8 mouse cellular contexts compared by ENCODE assay signal in the genomic region with DNA sequence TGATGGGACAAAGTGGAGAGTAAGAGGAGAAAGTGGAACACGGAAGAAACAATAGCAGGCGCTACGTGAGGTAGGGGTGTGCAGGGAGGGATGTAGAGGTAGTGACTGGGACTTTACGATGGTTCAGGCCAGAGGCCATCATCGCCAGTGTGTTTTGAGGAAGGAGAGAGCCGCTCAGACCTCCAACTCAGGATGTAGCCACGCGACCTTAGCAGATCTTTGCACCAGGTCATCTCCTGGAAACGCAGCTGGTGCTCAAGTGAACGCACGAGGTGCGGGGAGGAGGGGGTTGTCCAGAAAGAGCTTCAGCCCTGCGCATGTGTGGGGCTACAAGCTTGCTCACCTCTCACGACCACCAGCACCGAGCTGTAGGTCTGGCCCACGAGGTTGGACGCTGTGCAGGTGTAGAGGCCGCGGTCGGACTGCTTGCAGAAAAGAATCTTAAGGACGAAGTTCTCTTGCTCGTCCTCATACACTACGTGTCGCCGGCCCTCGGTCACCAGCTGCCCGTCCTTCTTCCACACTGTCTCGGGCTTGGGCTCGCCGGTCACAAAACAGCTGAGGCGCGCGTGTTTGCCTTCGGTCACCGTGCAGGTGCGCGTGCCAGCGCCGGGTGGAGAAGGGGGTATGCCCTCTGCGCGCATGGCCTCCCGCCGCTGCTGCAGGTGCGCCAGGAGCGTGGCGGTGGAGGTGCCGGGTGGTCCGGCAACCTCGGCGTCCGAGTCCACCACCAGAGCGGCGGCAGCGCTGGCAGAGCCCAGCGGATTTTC. TPM values are rescaled to one million over a fixed set of nuclear protein-coding genes. Genes with fewer than 3 reads are reported as not detected.
DNase-seq lines count a peak whose midpoint lies in the region; ATAC-seq and TF ChIP-seq lines count a peak whose summit lies in the region.

No protein-coding gene starts in this region.

- H3K4me2 ChIP-seq in lung, embryonic 14.5 days: peak overlapping the region; percentile 46
- H3K4me2 ChIP-seq in forebrain, embryonic 14.5 days (ENCODE audit: low read length): peak overlapping the region; percentile 34
- H3K4me2 ChIP-seq in limb, embryonic 11.5 days (ENCODE audit: low read depth, severe bottlenecking): peak overlapping the region; percentile 12; the same call in 1 of the 2 replicates
- peak overlapping the region; percentile 31 for H3K4me2 ChIP-seq in stomach, embryonic 14.5 days (replicated peaks; ENCODE audit: low read depth, low read length)

- no peak overlapping the region for H3K9ac ChIP-seq in lung, embryonic 14.5 days
- H3K9ac ChIP-seq in forebrain, embryonic 14.5 days (ENCODE audit: low read length): no peak overlapping the region
- H3K9ac ChIP-seq in limb, embryonic 11.5 days (ENCODE audit: low read length): no peak overlapping the region
- H3K9ac ChIP-seq in stomach, embryonic 14.5 days (replicated peaks; ENCODE audit: low read depth, low read length): no peak overlapping the region

- H3K9me3 ChIP-seq in lung, embryonic 14.5 days (ENCODE audit: low read depth, low read length): no peaks in the 10 kb centered on the region
- no peaks in the 10 kb centered on the region for H3K9me3 ChIP-seq in forebrain, embryonic 14.5 days (replicated peaks; ENCODE audit: control insufficient read depth, low read length)
- no peaks in the 10 kb centered on the region for H3K9me3 ChIP-seq in limb, embryonic 11.5 days (ENCODE audit: control insufficient read depth, low read length)
- H3K9me3 ChIP-seq in stomach, embryonic 14.5 days (ENCODE audit: control insufficient read depth, low read depth, low read length): no peaks in the 10 kb centered on the region

- 9% methylated on average over 55 of the region's 55 CpGs for WGBS in lung, embryonic 14.5 days
- WGBS in forebrain, embryonic 14.5 days: 10% methylated on average over 55 of the region's 55 CpGs
- 9% methylated on average over 55 of the region's 55 CpGs for WGBS in limb, embryonic 11.5 days
- WGBS in stomach, embryonic 14.5 days: 5% methylated on average over 55 of the region's 55 CpGs

- H3K4me3 ChIP-seq in lung, embryonic 14.5 days (ENCODE audit: low read depth, low read length): peak overlapping the region; percentile 23; the same call in 1 of the 2 replicates
- peak overlapping the region; percentile 13; the same call in 1 of the 2 replicates for H3K4me3 ChIP-seq in forebrain, embryonic 14.5 days (ENCODE audit: low read depth, low read length)
- H3K4me3 ChIP-seq in limb, embryonic 11.5 days (ENCODE audit: low read depth, low read length): peak overlapping the region; percentile 17
- H3K4me3 ChIP-seq in stomach, embryonic 14.5 days (ENCODE audit: low read depth, low read length): peak overlapping the region; percentile 20

- ATAC-seq in lung, embryonic 14.5 days (ENCODE audit: insufficient read depth): no peak
- no peak for ATAC-seq in forebrain, embryonic 14.5 days
- ATAC-seq in limb, embryonic 11.5 days (ENCODE audit: insufficient number of reproducible peaks, low FRiP score, low TSS enrichment, low read depth): no peak
- no peak for ATAC-seq in stomach, embryonic 14.5 days (ENCODE audit: insufficient number of reproducible peaks, insufficient read depth, low FRiP score, low read depth)

- peaks cover 52% of the 10 kb centered on the region for H3K27me3 ChIP-seq in lung, embryonic 14.5 days (ENCODE audit: insufficient read depth, low read length)
- peaks cover 48% of the 10 kb centered on the region for H3K27me3 ChIP-seq in forebrain, embryonic 14.5 days (replicated peaks; ENCODE audit: control insufficient read depth, insufficient read depth, low read length)
- peaks cover 49% of the 10 kb centered on the region for H3K27me3 ChIP-seq in limb, embryonic 11.5 days (ENCODE audit: control insufficient read depth, insufficient read depth, low read length)
- H3K27me3 ChIP-seq in stomach, embryonic 14.5 days (ENCODE audit: control insufficient read depth, insufficient read depth, low read length): peaks cover 38% of the 10 kb centered on the region

- no peaks in the 10 kb centered on the region for H3K36me3 ChIP-seq in lung, embryonic 14.5 days (ENCODE audit: insufficient read depth)
- H3K36me3 ChIP-seq in forebrain, embryonic 14.5 days (ENCODE audit: control insufficient read depth, insufficient read depth, low read length): no peaks in the 10 kb centered on the region
- H3K36me3 ChIP-seq in limb, embryonic 11.5 days (ENCODE audit: control insufficient read depth, insufficient read depth, low read length): no peaks in the 10 kb centered on the region
- no peaks in the 10 kb centered on the region for H3K36me3 ChIP-seq in stomach, embryonic 14.5 days (ENCODE audit: control insufficient read depth, insufficient read depth, low read length)

- DNase-seq in lung, embryonic 14.5 days: no peak
- DNase-seq in lung, postnatal 25 days (ENCODE audit: low spot score): no peak
- no peak for DNase-seq in forebrain, embryonic 14.5 days (ENCODE audit: low spot score)
- DNase-seq in limb, embryonic 11.5 days (ENCODE audit: low spot score): peak; percentile 27
- no peak for DNase-seq in retina, embryonic 14.5 days (ENCODE audit: low spot score)
- no peak for DNase-seq in spleen, postnatal 36 days (ENCODE audit: low spot score in 2 of 2)
- no peak for DNase-seq in right cerebral cortex, postnatal 25 days

- no peaks in the 10 kb centered on the region for H3K4me1 ChIP-seq in lung, embryonic 14.5 days (ENCODE audit: insufficient read depth)
- no peaks in the 10 kb centered on the region for H3K4me1 ChIP-seq in forebrain, embryonic 14.5 days (ENCODE audit: control insufficient read depth, insufficient read depth, low read length)
- H3K4me1 ChIP-seq in limb, embryonic 11.5 days (ENCODE audit: control insufficient read depth, insufficient read depth, low read length): 0 out of 2 replicates have a peak, but pooled peaks cover 3% of the 10 kb centered on the region
- H3K4me1 ChIP-seq in stomach, embryonic 14.5 days (ENCODE audit: control insufficient read depth, insufficient read depth, low read length): 0 out of 2 replicates have a peak, but pooled peaks cover 6% of the 10 kb centered on the region

- TF ChIP-seq CTCF in lung, embryonic 14.5 days (IDR thresholded peaks at IDR 0.05; ENCODE audit: low read depth): no peak

- H3K27ac ChIP-seq in lung, embryonic 14.5 days (ENCODE audit: low read depth): no peak overlapping the region
- H3K27ac ChIP-seq in forebrain, embryonic 14.5 days (ENCODE audit: low read depth, low read length): no peak overlapping the region
- H3K27ac ChIP-seq in limb, embryonic 11.5 days (replicated peaks; ENCODE audit: low read depth, low read length): no peak overlapping the region
- H3K27ac ChIP-seq in stomach, embryonic 14.5 days (ENCODE audit: low read length): no peak overlapping the region

RNA-seq across cellular contexts. Expression of a gene that starts 1.0 kb away (rescaled TPM):
- polyA plus RNA-seq in lung, embryonic 14.5 days (2014; fragmentation: Nextera tagmentation; extraction: Ambion mirVana): 0.14 and 1.4 TPM in 2 replicates
- 0.05 and 0.20 TPM in 2 replicates for polyA plus RNA-seq in forebrain, embryonic 14.5 days (2014; fragmentation: Nextera tagmentation; extraction: Ambion mirVana)
- 0.08 and 0.18 TPM in 2 replicates for polyA plus RNA-seq in limb, embryonic 11.5 days (2014; fragmentation: Nextera tagmentation; extraction: Ambion mirVana)
- polyA plus RNA-seq in stomach, embryonic 14.5 days (2014; fragmentation: Nextera tagmentation; extraction: Ambion mirVana): 0.69 and 0.75 TPM in 2 replicates

RNA-seq across cellular contexts. Expression of a gene that starts 28.3 kb away (rescaled TPM):
- 1.9 and 2.2 TPM in 2 replicates for polyA plus RNA-seq in lung, embryonic 14.5 days (2014; fragmentation: Nextera tagmentation; extraction: Ambion mirVana)
- polyA plus RNA-seq in forebrain, embryonic 14.5 days (2014; fragmentation: Nextera tagmentation; extraction: Ambion mirVana): 3.3 and 3.7 TPM in 2 replicates
- 1.5 and 2.1 TPM in 2 replicates for polyA plus RNA-seq in limb, embryonic 11.5 days (2014; fragmentation: Nextera tagmentation; extraction: Ambion mirVana)
- 1.8 and 2.6 TPM in 2 replicates for polyA plus RNA-seq in stomach, embryonic 14.5 days (2014; fragmentation: Nextera tagmentation; extraction: Ambion mirVana)

RNA-seq across cellular contexts. Expression of a gene that starts 47.8 kb away (rescaled TPM):
- polyA plus RNA-seq in lung, embryonic 14.5 days (2014; fragmentation: Nextera tagmentation; extraction: Ambion mirVana): 0.16 and 0.34 TPM in 2 replicates
- 0.10 TPM in 1 of 2 replicates, not detected in the other for polyA plus RNA-seq in forebrain, embryonic 14.5 days (2014; fragmentation: Nextera tagmentation; extraction: Ambion mirVana)
- 0.15 and 0.20 TPM in 2 replicates for polyA plus RNA-seq in limb, embryonic 11.5 days (2014; fragmentation: Nextera tagmentation; extraction: Ambion mirVana)
- polyA plus RNA-seq in stomach, embryonic 14.5 days (2014; fragmentation: Nextera tagmentation; extraction: Ambion mirVana): 0.36 TPM in 1 of 2 replicates, not detected in the other

RNA-seq across cellular contexts. Expression of a gene that starts 56.8 kb away (rescaled TPM):
- polyA plus RNA-seq in lung, embryonic 14.5 days (2014; fragmentation: Nextera tagmentation; extraction: Ambion mirVana): 140 and 141 TPM in 2 replicates
- 198 and 199 TPM in 2 replicates for polyA plus RNA-seq in forebrain, embryonic 14.5 days (2014; fragmentation: Nextera tagmentation; extraction: Ambion mirVana)
- polyA plus RNA-seq in limb, embryonic 11.5 days (2014; fragmentation: Nextera tagmentation; extraction: Ambion mirVana): 136 and 149 TPM in 2 replicates
- polyA plus RNA-seq in stomach, embryonic 14.5 days (2014; fragmentation: Nextera tagmentation; extraction: Ambion mirVana): 124 and 130 TPM in 2 replicates
